Mouse (Mus musculus) adrenal gland, postnatal 36 days (tissue): Measurements from ENCODE around the gene Pcare. TPM values are rescaled to one million over a fixed set of nuclear protein-coding genes. Genes with fewer than 3 reads are reported as not detected.
A peak's percentile ranks its signal among the peaks of the same experiment; 100 is the strongest.
"Not testable (repeated sequence)": the region's sequence is repeated elsewhere in the genome, so short reads cannot be mapped to it uniquely, and the experiment has no call there.

Source experiments
- DNase-seq, 2 experiments: peaks; one replicate each; pipeline ENCODE4 v3.0.0; 2021; ENCODE audit warnings: mixed read lengths in 1 of 2
- long read RNA-seq, 2 experiments: library from polyadenylated mRNA; stranded (forward); transcript quantifications; one replicate each; pipeline ENCODE4 v2.0.0; 2021; ENCODE audit warnings: borderline sequencing depth in 2 of 2
- total RNA-seq, 2 experiments: library from RNA; stranded (reverse); gene quantifications; 2 replicates each; pipeline ENCODE4 v1.2.3; 2021

Pcare gene
- not detected for total RNA-seq
- long read RNA-seq, experiment 1: 0 reads
- long read RNA-seq, experiment 2: 0 reads

- no peak for DNase-seq
Measured at GRCm38 (mm10) chr17:71752831-71753230, at the start of gene Pcare. Gene Pcare (minus strand): TSS chr17:71752894.

GRCm38 (mm10) chr17:71795521-71796205, 43.0 kb upstream of the Pcare start:
- peak; percentile 35 to 37 for DNase-seq

GRCm38 (mm10) chr17:71791622-71792021, 38.9 kb upstream of the Pcare start:
- DNase-seq: no peak

- no peak for DNase-seq
Measured at GRCm38 (mm10) chr17:71791109-71791508, 38.4 kb upstream of the Pcare start.

DNA sequence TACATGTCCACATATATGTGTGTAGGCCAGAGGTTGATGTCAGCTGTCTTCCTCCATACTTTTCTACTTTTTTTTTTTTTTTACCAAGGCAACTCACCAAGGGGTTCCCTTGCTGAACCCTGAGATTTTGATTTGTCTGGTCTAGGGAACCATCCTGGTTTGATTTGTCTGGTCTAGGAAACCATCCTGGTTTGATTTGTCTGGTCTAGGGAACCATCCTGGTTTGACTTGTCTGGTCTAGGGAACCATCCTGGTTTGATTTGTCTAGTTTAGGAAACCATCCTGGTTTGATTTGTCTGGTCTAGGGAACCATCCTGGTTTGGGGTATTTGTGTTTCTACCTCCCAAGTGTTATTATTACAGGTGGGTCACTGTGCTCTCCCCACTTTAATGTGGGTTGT, 33.8 kb upstream of the Pcare start:
- no peak for DNase-seq

DNA sequence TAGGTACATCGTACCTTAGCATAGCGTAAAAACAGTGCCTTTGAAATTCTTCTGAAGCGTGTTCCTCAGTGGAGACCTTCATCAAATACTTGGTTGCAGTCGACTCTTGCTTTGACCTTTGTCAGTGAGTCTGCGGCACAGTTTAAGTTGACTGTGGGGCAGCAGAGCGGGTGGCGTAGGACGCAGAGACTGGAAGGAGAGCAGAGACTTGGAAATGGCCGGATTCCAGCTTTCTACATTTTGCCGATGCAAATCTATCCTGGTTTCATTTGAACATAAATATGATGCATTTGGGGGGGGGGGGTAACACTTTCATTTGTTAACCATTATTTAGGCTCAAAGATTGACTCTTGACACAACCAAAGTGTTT, 30.7 kb upstream of the Pcare start:
- peak; percentile 2 to 21 for DNase-seq

GRCm38 (mm10) chr17:71782699-71783365, 30.1 kb upstream of the Pcare start:
- DNase-seq: peak; percentile 18 to 51

DNA sequence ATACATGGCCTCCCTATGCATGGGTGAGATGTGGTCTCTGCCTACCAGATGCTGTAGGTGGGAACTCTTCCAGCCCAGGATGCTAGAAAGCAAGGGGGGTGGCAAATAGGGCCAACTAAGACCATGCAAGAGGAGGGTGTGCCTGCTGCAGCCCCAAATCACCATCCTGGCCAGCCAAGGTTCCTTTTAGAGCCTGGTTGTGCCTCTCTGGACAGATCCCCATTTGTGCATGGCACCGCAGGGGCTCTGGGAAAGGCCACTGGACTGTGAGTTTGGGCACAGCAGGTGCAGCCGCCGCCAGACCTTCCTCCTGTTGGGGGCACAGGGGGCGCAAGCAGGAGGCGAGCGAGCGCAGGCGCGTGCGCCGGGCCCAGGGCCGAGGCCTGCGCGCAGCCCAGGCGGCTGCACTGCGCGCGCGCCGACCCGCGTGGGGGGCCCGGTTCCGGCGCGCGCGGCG, 29.6 kb upstream of the Pcare start:
- DNase-seq: peak; percentile 14 to 59

DNA sequence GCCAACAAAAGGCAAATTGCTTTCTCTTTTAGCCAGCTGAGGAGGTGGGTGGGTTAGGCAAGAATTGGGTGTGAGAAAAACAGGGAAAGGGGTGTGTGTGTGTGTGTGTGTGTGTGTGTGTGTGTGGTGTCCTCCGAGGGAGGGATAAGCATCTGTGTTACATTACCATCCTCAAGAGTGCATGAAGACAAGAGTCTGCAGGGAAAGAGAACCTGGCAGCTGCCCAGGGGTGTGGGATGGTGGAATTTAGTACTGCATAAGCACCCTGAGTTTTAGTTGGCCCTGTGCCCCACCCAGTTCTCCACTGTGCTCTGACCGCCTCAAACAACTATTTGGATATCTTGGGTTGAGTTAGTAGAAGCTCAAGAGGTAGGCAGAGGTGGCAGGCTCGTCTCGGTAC, 28.3 kb upstream of the Pcare start:
- peak in 1 of 2 experiments; percentile 17 for DNase-seq

DNA sequence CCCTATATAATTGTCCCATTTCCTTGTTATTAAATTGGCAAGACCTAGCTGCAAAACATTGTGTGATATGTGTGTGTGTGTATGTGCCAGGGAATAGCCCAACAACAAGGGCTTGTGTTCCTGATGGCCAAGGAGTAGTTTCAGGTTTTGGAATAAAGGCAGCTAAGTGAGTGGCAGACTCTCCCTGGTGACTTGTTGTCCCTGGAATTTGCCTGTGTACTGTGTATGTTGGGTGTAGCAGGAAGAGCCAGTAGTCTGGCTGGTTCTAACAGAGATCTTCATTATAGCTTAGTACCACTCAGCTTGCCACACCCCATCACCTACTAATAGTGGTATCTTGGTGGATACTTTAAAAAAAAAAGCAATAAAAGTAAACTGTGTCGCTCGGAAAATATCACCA, 27.8 kb upstream of the Pcare start:
- no peak for DNase-seq

DNA sequence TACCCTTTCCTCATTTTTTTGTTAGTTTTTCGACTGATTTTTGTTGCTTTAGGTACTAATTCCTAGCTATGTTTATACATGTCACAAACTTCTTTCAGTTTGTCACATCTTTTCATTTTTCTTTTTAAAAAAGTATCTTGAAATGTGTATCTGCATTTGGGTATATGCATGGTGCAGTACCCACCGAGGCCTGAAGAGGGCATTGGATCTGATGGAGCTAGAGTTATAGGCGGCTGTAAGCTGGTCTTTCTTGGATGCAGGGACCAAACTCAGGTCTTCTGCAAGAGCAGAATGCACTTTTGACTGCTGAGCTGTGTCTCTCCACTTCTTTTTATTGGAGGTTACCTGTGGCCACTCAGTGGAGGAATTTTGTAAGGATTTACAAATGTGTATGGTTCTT, 26.0 kb upstream of the Pcare start:
- no peak for DNase-seq

DNA sequence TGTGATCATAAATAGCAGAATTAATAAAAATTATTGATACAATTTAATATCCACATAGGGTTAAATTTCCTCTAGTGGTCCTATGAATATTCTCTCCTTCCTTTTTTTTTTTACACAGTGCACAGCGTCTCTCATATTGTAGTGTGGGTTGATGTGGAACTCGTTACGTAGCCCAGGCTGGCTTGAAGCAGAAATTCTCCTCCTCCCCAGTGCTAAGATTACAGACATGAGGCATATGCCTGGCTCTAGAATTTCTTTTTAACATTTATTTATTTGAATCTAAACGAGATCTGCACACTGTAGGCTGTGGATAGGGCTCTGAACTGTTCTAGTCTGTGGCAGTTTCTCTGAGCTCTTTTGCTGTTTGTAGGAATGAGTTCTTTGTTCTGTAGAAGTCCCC, 22.6 kb upstream of the Pcare start:
- no peak for DNase-seq

DNA sequence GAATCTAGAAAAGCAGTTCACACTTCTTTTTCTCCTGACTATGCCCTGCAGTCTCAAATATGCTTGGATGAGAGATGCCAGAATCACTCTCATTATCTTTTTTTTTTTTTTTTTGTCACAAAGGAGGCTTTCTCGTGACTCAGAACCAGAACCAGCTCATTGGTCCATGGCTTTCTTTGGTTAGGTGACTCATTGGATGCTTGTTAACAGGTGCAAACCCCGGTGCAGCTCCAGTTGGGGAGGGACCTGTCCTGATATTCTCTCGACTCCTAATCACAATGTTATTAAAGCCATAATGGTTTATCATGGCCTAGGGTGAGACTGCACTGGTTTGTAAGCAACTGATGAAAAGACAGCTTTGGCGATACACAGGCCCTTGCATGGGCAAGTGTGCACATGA, 21.5 kb upstream of the Pcare start:
- DNase-seq: no peak

DNA sequence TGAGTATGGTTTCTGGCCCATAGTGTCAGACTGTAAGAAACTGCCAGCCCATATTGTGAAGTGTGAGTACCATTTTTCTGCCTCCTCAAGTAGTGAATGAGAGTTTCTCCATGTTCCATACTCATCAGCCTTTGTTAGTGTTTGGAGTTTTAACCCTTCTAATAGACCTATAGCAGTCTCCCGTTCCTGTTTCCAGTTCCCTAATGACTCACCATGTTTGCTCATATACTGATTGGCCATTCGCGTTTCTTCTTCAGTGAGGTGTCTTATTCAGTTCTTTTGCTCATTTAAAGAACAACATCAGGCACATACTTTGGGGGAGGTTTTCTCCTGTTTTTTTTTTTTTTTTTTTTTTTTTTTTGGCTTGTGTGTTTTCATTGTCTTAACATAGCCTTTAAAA, 18.0 kb upstream of the Pcare start:
- DNase-seq: no peak

GRCm38 (mm10) chr17:71769564-71769963, 16.9 kb upstream of the Pcare start:
- no peak for DNase-seq

- not testable (repeated sequence) for DNase-seq
Measured at GRCm38 (mm10) chr17:71768173-71768572, 15.5 kb upstream of the Pcare start, which contains the start of gene Clip4. Gene Clip4 (plus strand): TSS chr17:71768473.

- DNase-seq: no peak
Measured at GRCm38 (mm10) chr17:71760536-71760935, 7.8 kb upstream of the Pcare start.

DNA sequence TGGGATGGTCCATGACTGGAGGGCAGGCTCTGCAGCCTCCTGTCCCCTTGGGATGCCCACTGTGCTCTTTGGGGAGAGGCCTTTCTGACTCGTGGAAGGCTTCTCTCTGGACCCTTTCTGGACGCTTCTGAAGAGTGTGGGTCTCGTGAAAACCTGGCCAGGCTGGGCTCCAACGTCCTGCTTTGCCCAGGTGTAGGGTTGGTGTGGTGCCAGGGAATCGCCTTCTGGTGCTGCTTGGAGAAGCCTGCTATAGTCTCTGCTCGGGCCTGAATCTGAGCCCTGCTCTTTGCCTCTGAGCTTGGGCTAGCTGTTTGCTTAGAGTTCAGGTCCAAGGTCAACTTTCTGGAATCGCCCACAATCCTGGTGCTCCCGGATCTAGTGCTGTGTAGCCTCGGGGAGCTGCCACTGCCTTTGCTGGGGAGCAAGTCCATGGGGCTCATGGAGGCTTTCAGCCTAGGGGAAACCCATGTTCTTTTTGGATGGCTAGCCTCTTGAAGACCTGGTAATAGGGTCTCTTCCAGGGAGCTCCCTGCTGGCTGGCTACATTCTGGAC, 3.0 kb downstream of the Pcare start:
- no peak for DNase-seq

- DNase-seq: no peak
Measured at GRCm38 (mm10) chr17:71747561-71747960, 5.1 kb downstream of the Pcare start.

DNA sequence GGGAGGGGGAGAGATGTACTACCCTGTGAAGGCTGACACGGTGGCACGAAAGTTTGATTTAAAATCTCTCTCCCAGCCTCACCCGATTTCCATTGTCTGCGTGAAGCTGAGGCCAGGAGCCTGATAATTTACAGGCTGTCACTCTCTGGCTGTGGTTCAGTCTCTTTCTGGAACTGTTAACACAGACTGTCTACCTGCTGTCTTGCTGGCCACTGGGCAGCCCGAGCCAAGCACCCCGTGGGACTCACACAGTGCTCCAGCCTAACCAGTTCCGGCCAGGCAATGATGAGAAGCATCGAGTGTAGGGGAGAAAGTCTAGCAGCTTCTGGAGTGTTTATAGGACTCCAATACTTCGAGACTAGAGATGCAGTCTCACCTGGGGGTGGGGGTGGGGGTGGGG, 6.6 kb downstream of the Pcare start:
- DNase-seq: no peak

DNA sequence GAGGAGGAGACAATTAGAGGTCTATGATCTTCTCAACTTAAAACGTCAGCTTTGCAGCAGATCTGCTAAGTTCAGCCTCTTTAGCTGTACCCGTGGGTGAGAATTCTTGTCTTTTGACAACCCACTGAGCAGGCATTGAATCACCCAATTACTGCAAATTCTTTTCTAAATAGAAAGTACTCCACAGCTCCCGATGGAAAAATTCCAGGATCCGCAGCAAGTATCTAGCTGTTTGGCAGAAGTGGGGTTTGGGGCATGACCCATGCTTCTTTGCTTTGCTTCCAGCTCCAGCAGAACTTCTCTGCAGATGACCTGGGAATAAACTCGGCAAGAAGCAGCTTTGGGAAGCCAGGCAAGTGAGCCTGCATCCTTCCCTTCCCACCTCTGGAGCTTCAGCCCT, 9.8 kb downstream of the Pcare start:
- no peak for DNase-seq

DNA sequence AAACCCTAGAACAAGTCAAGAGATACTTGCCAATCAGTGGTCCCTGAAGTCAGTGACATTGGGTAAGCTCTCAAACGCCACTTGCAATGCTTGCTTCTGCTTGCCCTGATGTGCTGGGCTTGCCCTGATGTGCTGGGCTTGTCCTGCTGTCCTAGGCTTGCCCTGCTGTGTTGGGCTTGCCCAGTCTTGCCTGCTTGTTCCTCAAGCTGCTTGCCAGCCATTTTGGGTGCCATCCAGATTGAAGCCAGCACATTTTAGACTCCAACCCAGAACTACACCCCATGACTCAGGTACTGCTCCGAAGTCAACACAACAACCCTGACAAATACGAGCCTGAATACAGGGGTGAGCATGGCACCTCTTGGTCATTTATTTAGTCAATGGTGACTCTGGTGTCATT, 10.5 kb downstream of the Pcare start:
- no peak for DNase-seq

DNA sequence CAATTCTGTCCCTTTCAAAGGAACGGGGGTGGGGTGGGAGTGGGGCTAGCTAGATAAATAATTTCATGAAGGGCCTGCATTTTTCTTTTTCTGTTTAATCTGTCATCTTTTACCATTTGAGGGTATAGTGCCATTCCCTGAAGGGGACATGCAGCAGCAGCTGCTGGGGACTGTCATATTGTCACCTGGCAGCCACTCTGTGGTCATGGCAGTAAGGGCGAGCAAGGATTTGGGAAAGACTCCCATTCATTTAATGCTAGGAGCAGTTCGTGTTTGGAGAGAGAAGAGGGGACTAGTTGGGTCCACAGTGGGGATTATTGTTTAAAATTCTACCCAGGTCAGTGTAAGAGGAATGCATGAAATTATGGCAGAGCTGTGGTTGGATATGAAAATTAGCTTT, 16.3 kb downstream of the Pcare start:
- DNase-seq: no peak

DNA sequence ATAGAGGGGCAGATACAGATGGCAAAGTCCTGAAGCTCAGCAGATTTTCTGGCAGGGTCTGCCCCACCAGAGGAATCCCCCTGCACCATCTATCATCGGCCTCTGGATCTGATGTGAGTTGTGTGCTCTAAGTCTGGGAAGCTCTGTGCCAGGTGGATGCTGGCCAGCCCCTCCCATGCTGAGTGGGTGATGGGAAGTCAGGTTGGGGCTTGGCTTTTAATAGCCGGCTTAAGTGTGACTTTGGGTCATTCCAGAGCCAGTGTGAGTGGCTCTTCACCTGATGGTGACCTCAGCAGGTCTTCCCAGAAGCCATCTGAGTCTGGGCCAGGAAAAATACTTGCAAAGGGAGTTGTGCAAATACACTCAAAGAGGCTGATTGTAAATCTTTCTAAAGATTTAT, 22.0 kb downstream of the Pcare start:
- DNase-seq: no peak
